ENCODE assay signal across 8 mouse cellular contexts in the genomic region with DNA sequence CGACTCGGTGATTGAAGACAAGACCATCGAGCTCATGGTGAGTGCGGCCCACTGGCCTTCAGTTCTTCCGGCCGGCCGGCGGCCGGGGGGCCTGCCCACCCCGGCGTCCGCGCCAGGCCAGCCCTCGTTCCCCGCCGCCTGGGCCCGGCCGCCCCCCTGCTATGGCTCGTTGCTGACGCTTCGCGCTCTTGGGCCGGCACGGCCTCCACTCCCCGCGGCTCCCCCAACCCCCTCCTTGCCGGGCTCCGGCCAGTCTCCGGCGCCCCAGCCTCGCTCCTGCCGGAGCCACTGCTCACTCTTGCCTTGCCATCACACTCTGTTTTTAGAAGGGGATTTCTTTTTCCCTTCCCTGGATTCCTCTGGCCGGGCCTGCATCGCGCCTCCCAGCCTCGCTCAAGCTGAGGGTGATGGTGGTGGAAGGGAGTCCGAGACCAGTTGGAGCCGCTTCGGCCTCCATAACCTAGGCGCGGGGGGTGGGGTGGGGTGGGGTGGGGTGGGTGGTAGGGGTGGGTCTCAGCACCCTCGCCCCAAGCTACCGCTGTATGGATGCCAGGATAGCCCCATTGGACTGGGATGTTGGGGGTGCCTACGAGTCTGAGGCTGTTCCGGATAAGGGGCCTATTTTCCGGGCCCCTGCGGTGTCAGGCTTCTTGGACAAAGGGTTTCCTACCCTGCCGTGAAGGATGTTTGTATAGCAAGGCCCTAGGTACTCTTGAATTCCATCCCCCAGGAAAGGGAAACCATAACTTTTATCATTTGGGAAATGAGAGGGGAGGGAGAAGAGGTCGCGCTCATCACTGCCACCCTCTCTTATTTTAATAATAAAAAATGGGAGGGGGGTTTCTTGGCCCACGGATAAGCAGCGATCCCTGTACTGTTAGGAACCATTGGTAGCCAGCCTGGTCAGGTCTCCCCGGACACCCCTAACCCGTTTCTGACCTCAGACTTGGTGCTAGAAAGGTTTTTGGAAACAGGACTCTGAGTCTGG. TPM values are rescaled to one million over a fixed set of nuclear protein-coding genes. Genes with fewer than 3 reads are reported as not detected.
A peak's percentile ranks its signal among the peaks of the same experiment; 100 is the strongest.
DNase-seq lines count a peak whose midpoint lies in the region; ATAC-seq and TF ChIP-seq lines count a peak whose summit lies in the region.

No protein-coding gene starts in this region.

- no peak for TF ChIP-seq CTCF in gastrocnemius, adult 2 months (IDR thresholded peaks at IDR 0.05)
- TF ChIP-seq CTCF in bone marrow macrophage, adult 2 months (IDR thresholded peaks at IDR 0.05; ENCODE audit: low read depth, low read length), result no peak
- TF ChIP-seq CTCF in intestine, postnatal 0 days (IDR thresholded peaks at IDR 0.05; ENCODE audit: low read depth), result no peak

- H3K36me3 ChIP-seq in forebrain, embryonic 16.5 days (ENCODE audit: control insufficient read depth, insufficient read depth), result no peaks in the 10 kb centered on the region
- no peaks in the 10 kb centered on the region for H3K36me3 ChIP-seq in intestine, postnatal 0 days (ENCODE audit: control insufficient read depth, insufficient read depth)
- H3K36me3 ChIP-seq in midbrain, embryonic 11.5 days (ENCODE audit: control insufficient read depth, insufficient read depth, low read length), result no peaks in the 10 kb centered on the region

- H3K9ac ChIP-seq in forebrain, embryonic 16.5 days (replicated peaks; ENCODE audit: low read depth, low read length), result peak overlapping the region; percentile 97
- H3K9ac ChIP-seq in intestine, postnatal 0 days (ENCODE audit: low read depth, low read length), result peak overlapping the region; percentile 97
- H3K9ac ChIP-seq in midbrain, embryonic 11.5 days (ENCODE audit: low read length), result peak overlapping the region; percentile 97

- peaks cover 28% of the 10 kb centered on the region for H3K4me1 ChIP-seq in bone marrow macrophage, adult 2 months (ENCODE audit: control insufficient read depth, insufficient read depth, low read length)
- H3K4me1 ChIP-seq in forebrain, embryonic 16.5 days (replicated peaks; ENCODE audit: control insufficient read depth, insufficient read depth, low read length), result peaks cover 21% of the 10 kb centered on the region
- peaks cover 8% of the 10 kb centered on the region; the same call in 1 of the 2 replicates for H3K4me1 ChIP-seq in intestine, postnatal 0 days (replicated peaks; ENCODE audit: control insufficient read depth, insufficient read depth, low read length)
- peaks cover 17% of the 10 kb centered on the region for H3K4me1 ChIP-seq in midbrain, embryonic 11.5 days (ENCODE audit: control insufficient read depth, insufficient read depth, low read length)

- intact Hi-C loops in gastrocnemius, adult 2 months (cut with DNase I), result loop anchor here (5.0 kb wide), 1 partner anchor 64 kb away; no protein-coding TSS in a partner anchor

- DNase-seq in gastrocnemius, adult 2 months, result peak; percentile 84
- no peak for DNase-seq in gastrocnemius, postnatal 25 days
- DNase-seq in 3T3-L1 (ENCODE audit: low read depth, low spot score), result peak; percentile 23
- peak; percentile 94 for DNase-seq in midbrain, embryonic 11.5 days (ENCODE audit: low spot score, missing footprints)
- no peak for DNase-seq in natural killer cell, adult 2 months (ENCODE audit: low spot score in 2 of 2)

- no peaks in the 10 kb centered on the region for H3K27me3 ChIP-seq in forebrain, embryonic 16.5 days (replicated peaks; ENCODE audit: control insufficient read depth, insufficient read depth, low read length)
- no peaks in the 10 kb centered on the region for H3K27me3 ChIP-seq in intestine, postnatal 0 days (replicated peaks; ENCODE audit: control insufficient read depth, insufficient read depth, low read length)
- H3K27me3 ChIP-seq in midbrain, embryonic 11.5 days (ENCODE audit: control insufficient read depth, insufficient read depth, low read length), result no peaks in the 10 kb centered on the region

- peak; percentile 38 for ATAC-seq in forebrain, embryonic 16.5 days
- ATAC-seq in intestine, postnatal 0 days, result peak; percentile 27
- peak; percentile 78 for ATAC-seq in midbrain, embryonic 11.5 days (ENCODE audit: low FRiP score)

- under 1% methylated on average over 53 of the region's 54 CpGs for WGBS in forebrain, embryonic 16.5 days
- under 1% methylated on average over 36 of the region's 54 CpGs for WGBS in intestine, postnatal 0 days
- under 1% methylated on average over 49 of the region's 54 CpGs for WGBS in midbrain, embryonic 11.5 days

- peak overlapping the region; percentile 89 for H3K4me2 ChIP-seq in forebrain, embryonic 16.5 days (ENCODE audit: low read length)
- H3K4me2 ChIP-seq in intestine, postnatal 0 days (replicated peaks; ENCODE audit: low read depth), result peak overlapping the region; percentile 81
- H3K4me2 ChIP-seq in midbrain, embryonic 11.5 days, result peak overlapping the region; percentile 83

- TF ChIP-seq POLR2A in bone marrow macrophage, adult 2 months (IDR thresholded peaks at IDR 0.05; ENCODE audit: borderline replicate concordance, low read depth, low read length), result no peak

- peak overlapping the region; percentile 100 for H3K27ac ChIP-seq in gastrocnemius, adult 2 months
- H3K27ac ChIP-seq in bone marrow macrophage, adult 2 months (ENCODE audit: insufficient read depth, low read depth, low read length), result peak overlapping the region; percentile 96
- peak overlapping the region; percentile 100 for H3K27ac ChIP-seq in forebrain, embryonic 16.5 days (ENCODE audit: low read length)
- peak overlapping the region; percentile 94 for H3K27ac ChIP-seq in intestine, postnatal 0 days (ENCODE audit: low read depth, low read length)
- peak overlapping the region; percentile 97 for H3K27ac ChIP-seq in midbrain, embryonic 11.5 days (ENCODE audit: low read depth, low read length)

- no peaks in the 10 kb centered on the region for H3K9me3 ChIP-seq in forebrain, embryonic 16.5 days (ENCODE audit: control insufficient read depth, low read length)
- H3K9me3 ChIP-seq in intestine, postnatal 0 days (ENCODE audit: control insufficient read depth), result no peaks in the 10 kb centered on the region
- no peaks in the 10 kb centered on the region for H3K9me3 ChIP-seq in midbrain, embryonic 11.5 days (ENCODE audit: control insufficient read depth, low read length)

- H3K4me3 ChIP-seq in gastrocnemius, adult 2 months, result peak overlapping the region; percentile 89
- H3K4me3 ChIP-seq in bone marrow macrophage, adult 2 months (ENCODE audit: insufficient read depth, low read length), result peak overlapping the region; percentile 85
- H3K4me3 ChIP-seq in forebrain, embryonic 16.5 days (replicated peaks; ENCODE audit: low read length), result peak overlapping the region; percentile 94
- H3K4me3 ChIP-seq in intestine, postnatal 0 days (ENCODE audit: low read depth, low read length), result peak overlapping the region; percentile 97
- peak overlapping the region; percentile 82 for H3K4me3 ChIP-seq in midbrain, embryonic 11.5 days (ENCODE audit: low read depth, low read length)

RNA-seq across cellular contexts. Expression of a gene that starts 0.7 kb away (rescaled TPM):
- total RNA-seq in gastrocnemius, adult 2 months (2021), result 10 to 100 TPM; 56.9 to 68.9 TPM
- 10 to 100 TPM; 41.5 to 52.7 TPM for total RNA-seq in gastrocnemius, postnatal 25 days (2021)
- 44.3 and 47.9 TPM in 2 replicates for polyA plus RNA-seq in bone marrow macrophage, adult 2 months (2012; ENCODE audit: insufficient read depth, insufficient read length, missing spikeins)
- 125 and 137 TPM in 2 replicates for polyA plus RNA-seq in forebrain, embryonic 16.5 days (2015; fragmentation: Nextera tagmentation; extraction: Ambion mirVana)
- polyA plus RNA-seq in intestine, postnatal 0 days (2015; fragmentation: Nextera tagmentation; extraction: Ambion mirVana), result 33.8 and 34.0 TPM in 2 replicates
- 104 TPM in 2 replicates for polyA plus RNA-seq in midbrain, embryonic 11.5 days (2014; fragmentation: Nextera tagmentation; extraction: Ambion mirVana)

Comparison
In these comparisons a context has a peak if more than half of its experiments do, and no peak if none do; other contexts are left out.
1. DNase-seq: peak in gastrocnemius, adult 2 months (single experiment), 3T3-L1 (single experiment) and midbrain, embryonic 11.5 days (single experiment); none in gastrocnemius, postnatal 25 days (single experiment) and natural killer cell, adult 2 months (0 of 2).
2. ATAC-seq: peak in every context shown above with its lines; median percentile 78 in midbrain, embryonic 11.5 days; 38 in forebrain, embryonic 16.5 days; 27 in intestine, postnatal 0 days.
3. Peak in every context shown above with its lines, with median percentiles within 50 percentile points of each other: H3K27ac ChIP-seq, H3K4me3 ChIP-seq, H3K4me2 ChIP-seq and H3K9ac ChIP-seq.